Mouse (Mus musculus) liver, adult (tissue): ENCODE measurements around the gene Commd2.

Experiments used
- GATA4 ChIP-seq: IDR thresholded peaks from 2 replicates; pipeline ENCODE4 v1.6.1; 2014; ENCODE audit warnings: mild to moderate bottlenecking, low read length; ENCODE audit not compliant: insufficient replicate concordance

The Commd2 gene

DNA sequence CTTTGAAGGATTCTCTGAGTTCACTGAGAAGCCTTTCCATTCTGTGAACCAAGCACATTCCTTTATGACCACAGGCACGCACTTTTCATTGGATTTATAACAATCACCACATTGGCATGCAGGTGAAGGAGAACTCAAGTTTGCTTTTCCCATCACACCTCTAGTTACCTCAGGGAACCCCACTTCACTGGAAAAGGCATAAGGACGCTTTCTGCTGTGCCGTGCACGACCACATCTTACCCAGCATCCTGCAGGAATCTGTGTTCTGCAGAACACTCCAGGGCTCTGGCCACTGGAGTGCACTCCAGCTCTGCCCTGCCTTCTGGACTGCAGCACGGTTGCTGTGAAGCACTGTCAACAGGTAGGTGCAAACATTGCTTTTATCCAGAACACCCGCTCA, 13.9 kb downstream of the Commd2 start:
- no peak for TF ChIP-seq GATA4

DNA sequence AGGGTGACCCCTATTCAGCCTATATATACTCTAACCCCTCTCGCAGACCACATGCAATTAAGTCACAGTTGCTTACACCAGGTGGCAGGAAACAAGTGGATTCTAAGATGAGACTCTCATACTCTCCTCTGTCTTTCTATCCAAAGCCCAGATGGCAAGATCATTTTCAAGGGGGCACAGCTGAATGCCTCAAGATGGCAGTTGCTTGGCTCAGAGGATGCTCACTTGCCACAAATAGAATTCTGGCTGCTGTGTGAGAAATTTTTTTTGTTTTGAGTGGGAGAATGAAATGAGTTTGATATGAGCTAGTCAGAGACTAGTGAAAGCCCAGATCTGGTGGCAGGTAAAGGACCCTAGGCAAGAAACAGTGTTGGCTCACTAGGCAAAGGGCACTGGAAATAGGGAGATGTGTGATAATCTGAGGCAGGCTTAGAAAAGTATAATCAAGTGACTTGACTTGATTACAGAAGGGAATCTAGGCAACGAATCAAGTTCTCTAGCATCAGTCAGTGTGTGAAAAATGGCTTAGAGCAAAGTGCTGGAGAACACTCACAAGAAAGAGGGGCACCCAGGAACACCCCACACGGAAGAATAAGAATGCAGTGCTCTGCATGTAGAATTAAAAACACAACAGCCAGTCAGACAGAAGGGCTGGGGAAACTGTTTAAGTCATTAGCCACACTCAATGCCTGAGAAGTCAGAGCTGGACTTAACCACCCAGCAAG, 16.6 kb downstream of the Commd2 start:
- TF ChIP-seq GATA4, result no peak

DNA sequence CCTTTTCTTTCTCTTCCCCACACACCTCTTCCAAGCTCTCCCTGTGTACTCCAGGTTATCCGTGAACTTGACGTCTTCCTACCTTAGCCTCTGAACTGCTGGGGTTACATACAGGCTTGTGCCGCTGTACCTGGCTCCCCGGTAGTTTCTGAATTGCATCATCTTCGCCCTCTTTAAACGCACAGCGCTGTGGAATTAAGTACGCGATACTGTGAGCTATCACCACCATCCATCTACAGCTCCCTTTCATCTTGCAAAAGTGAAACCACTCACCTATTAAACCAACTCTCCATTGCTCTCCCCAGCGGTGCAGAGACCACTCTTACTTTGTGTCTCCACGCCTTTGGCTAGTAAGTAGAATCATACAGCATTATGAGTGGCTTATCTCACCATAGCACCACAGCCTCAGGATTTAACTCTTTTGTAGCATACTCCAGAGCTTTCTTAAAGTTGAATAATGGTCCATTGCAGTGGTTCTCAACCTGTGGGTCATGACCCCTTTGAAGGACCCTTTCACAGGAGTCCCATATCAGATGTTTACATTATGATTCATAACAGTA, 24.5 kb downstream of the Commd2 start:
- no peak for TF ChIP-seq GATA4

DNA sequence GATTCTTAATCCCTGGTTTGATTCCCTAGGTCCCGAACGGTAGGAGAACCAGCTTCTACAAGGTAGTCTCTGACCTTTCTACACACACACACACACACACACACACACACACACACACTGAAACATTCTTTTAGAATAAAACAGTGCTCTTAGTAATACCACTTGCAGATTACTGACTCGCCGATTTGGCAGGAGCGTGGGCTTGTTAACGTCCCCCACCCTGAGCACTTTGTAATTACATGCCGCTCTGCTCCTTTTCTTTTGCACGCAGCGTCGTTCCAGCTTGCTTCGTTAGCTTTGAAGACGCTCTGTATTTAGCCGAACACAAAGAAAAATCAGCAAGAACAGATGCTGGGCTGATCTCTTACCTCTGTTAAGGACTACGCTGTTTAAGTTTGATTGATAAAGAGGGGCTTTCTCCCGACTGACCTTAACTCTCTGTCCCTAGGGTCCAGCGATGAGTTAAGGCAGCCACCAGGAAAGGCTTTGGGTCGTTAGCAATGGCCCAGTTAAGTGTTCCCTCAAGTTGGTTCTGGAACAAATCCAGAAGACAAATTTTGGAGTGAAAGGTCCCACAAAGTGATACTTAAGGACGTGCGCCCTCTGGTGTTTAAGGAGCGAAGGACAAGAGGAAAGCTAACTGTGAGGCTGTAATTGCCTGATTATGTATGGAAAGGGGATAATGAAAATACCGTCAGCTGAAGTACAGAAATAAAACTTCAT, 26.1 kb downstream of the Commd2 start:
- TF ChIP-seq GATA4, result no peak

DNA sequence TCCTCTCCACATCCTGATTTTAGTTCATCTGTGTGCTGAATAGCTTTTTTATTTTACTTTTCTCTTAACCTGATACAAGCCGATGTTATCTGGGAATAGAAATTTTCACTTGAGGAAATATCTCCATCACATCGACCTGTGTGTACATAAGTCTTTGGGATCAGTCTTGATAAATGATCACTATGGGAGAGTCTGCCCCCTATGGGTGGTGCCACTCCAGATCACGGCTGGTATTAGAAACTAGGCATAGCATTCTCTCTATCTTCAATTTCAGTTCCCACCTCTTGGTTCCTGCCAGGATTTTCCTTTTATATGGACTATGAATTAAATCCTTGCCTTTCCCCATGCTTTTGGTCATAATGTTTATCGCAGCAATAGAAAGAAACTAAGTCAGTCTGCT, 31.8 kb downstream of the Commd2 start:
- no peak for TF ChIP-seq GATA4

DNA sequence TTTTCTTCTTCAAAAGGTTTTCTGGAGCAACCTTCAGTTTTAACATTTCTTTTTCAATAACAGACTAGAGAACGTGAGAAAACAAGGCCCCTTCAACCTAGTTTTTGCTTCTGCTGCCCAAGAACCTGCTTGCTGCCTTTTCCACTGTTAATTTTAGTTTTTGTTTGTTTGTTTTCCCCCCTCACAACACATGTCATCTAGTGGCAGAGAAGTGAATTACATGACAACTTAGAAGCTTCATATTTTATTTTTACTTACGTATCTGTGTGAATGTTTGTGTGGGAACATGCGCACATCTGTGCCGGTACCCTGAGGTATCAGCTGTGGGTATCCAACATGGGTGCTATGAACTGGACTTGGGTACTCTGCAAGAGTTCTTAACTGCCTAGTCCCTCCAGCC, 35.9 kb downstream of the Commd2 start:
- TF ChIP-seq GATA4, result no peak

DNA sequence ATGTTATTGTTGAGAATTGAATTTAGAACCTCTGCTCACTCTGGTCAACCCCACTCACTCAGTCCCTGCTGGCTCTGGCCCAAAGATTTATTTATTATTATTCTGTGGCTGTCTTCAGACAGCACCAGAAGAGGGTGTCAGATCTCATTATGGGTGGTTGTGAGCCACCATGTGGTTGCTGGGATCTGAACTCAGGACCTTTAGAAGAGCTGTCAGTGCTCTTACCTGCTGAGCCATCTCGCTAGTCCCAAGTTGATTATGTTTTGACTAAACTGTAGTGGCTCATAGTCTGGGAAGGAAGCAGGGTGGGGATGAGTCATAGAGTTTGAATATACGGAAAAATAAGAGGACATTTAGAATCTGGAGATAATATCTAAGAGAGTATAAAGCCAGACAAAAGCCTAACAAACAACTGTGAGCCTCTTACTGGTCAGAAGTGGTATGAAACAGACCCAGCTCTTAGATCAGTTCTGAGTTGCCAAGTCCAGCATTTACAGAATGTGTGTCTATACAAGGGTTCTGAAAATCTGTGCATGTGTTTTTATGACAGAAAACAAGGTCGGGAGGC, 39.0 kb downstream of the Commd2 start:
- no peak for TF ChIP-seq GATA4

DNA sequence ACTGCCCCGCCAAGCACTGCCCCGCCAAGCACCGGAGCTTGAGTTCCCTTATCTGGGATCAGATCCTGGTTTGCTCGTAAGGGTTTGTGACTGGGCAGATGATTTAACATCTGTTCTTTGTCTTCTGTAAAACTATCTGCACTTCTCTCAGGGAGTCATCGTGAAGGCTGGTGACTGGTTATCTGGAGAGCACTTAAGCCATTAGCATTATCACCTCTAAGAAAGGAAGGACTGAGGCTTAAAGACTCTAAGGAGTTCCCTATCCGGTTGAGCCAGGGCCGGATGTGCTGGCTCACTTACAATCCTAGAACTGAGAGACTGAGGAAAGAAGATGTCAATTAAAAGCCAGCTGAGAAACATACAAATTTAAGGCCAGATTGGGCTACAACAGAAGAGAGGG, 39.7 kb downstream of the Commd2 start:
- TF ChIP-seq GATA4, result no peak

DNA sequence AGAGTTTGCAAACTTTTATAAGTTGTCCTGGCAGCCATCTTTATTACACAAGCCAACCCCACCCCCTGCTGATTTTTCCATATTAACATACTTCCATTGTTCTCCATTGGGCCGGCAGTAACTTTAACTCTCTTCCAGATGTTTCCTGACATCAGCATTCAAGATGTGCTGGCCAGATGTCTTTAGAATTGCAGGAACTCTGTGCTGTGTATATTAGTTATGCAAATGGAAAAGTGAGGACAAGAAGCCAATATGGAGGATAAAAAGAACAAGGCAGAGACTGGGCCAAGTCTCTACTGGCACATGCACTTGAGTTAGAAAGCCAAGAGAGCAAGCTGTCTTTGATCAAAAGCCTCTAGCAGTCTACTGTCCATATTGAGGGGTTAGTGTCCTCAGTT, 46.9 kb downstream of the Commd2 start:
- no peak for TF ChIP-seq GATA4

DNA sequence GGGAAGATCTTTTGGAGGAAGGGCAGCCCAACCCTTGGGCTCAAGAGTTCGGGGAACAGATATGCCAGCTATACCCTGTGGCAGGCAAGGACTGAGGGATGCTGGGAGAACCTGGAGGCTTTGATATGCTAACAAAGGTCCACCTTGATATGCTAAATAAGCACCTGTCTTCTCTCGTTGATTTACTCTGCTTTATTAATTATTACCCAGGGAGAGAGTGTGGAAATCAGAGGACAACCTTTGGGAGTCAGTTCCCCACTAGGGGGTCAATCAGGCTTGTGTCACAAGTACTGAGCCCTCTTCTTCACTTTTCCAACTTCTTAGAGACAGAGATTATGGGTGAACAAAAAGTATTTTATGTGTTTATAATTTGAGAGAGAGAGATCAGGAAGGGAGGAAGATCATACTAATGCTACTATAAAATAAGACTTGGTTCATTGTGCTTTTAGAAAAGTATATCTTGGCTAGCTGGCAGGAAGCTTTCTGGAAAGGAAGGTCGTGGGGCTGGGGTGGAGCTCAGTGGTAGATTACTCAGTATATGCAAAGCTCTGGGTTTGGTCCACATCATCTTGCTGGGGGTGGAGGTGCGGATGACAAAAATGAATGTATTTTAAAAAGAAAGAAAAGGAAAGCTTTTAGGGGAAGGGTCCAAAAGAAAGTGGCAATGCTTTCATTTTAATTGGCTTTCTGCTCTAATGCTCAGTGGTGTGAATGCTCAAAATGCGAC, 47.5 kb downstream of the Commd2 start:
- TF ChIP-seq GATA4, result no peak

DNA sequence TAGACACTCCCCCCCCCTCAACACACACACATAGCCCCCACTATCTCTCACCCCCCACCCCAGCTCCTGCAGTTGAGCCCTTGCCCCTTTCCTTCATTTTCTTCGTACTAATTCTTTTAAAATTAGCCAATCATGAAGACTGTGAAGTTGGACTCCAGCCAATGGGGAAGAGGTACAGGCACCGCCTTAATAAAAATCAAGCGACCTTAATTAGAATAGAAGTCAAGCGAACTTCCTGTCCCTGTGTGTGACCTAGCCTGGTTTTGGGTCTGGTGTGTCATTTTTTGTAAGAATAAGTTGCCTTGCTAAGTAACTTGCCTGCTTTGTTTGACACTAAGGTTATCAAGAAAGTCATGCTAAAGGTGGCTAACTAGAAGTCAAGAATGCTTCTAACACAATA, 48.9 kb downstream of the Commd2 start:
- no peak for TF ChIP-seq GATA4

DNA sequence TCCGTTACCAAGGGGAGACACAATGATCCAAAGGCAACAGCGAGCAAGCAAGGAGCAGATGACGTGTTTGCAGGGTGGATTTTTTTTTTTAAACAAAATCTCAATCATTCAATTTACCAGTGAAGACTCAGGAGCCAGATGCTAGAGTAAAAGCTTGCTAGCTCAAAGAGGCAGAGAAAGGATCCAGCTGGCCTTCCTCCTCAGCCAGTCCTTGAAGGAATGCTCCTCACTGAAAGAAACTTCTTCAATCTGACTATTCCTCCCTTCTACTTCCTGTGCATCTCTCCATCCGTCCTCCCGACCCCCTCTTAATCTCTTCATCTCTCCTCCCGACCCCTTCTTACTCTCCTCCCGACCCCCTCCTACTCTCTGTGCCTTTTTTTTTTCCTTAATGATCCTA, 54.9 kb downstream of the Commd2 start:
- TF ChIP-seq GATA4, result no peak

DNA sequence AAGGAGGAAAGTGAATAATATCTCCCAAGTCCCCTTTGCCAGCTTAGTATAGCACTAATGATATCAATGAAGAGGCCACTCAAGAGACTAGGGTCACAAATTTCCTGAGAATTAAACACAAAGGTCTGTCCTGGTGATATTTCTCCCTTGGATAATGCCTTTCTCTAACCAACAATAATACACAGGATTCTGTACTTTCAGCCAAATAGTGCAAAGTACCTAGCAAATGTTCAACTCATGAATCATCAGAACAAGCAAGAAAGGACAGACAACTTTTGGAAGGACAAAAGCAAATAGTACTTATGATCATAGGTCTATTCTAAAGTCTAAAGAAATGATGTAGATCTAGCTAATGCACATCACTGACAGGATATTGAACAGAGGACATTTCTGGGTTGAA, 56.0 kb downstream of the Commd2 start:
- TF ChIP-seq GATA4, result no peak
